Mouse (Mus musculus): ENCODE measurements around the gene Gpbp1. TPM values are rescaled to one million over a fixed set of nuclear protein-coding genes. Genes with fewer than 3 reads are reported as not detected.

The Gpbp1 gene
- polyA plus RNA-seq, 1 experiment, result 188 TPM

DNA sequence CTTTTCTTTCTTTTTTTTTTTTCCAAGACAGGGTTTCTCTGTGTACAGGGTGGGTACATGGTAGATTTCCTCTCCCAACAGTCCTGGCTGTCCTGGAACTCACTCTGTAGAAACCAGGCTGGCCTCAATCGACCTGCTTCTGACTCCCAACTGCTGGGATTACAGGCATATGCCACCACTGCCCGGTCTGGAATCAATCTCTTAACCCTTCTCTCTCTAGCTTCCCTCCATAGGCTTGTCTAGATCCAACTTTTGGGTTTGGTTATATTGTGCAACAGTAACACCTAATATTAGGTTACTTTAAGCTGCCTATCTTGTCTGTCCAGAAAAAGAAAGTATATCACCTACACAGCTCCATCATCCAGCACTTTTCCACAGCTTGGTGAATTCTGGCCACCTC lies 33.1 kb downstream of the Gpbp1 start:
- H3K36me3 ChIP-seq (ENCODE audit: control insufficient read depth, insufficient read depth, low read length, poor library complexity, severe bottlenecking), result peaks cover 24% of the 10 kb centered on the region
- H3K4me3 ChIP-seq (ENCODE audit: low read depth, low read length), result no peak overlapping the region
- H3K4me1 ChIP-seq (ENCODE audit: control insufficient read depth, insufficient read depth, low read length), result no peaks in the 10 kb centered on the region
- H3K9me3 ChIP-seq (replicated peaks; ENCODE audit: control insufficient read depth, insufficient read depth, low read length, poor library complexity, severe bottlenecking), result no peaks in the 10 kb centered on the region
- no peak overlapping the region for H3K27ac ChIP-seq (ENCODE audit: insufficient read depth, low read length)
- TF ChIP-seq EP300 (IDR thresholded peaks at IDR 0.05; ENCODE audit: insufficient read depth, low read depth, low read length) (no peak), POLR2A (IDR thresholded peaks at IDR 0.05; ENCODE audit: insufficient read depth, low read length) (no peak), CTCF (IDR thresholded peaks at IDR 0.05; ENCODE audit: low read depth, low read length) (no peak)
- no peak overlapping the region for H3K9ac ChIP-seq (ENCODE audit: low read depth, poor library complexity, severe bottlenecking)
- no peaks in the 10 kb centered on the region for H3K27me3 ChIP-seq (ENCODE audit: control insufficient read depth, insufficient read depth, low read length, poor library complexity, severe bottlenecking)

DNA sequence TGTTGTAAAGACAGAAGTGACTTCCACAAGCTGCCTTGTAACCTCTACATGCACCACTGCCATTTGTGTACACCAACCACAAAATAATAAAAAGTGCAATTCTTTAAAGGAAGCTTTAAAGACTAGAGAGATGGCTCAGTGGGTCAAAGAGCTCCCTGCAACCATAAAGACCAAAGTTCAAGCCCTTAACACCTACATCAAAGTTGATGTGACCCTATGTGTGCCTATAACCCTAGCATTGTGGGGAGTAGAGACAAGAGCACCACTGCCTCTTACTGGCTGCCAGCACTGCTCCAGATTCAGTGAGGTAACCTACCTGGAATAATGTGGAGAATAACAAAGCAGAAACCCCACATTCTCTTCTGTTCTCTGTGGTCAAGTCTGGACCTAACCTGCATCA lies 45.6 kb downstream of the Gpbp1 start:
- H3K9me3 ChIP-seq (replicated peaks; ENCODE audit: control insufficient read depth, insufficient read depth, low read length, poor library complexity, severe bottlenecking), result no peaks in the 10 kb centered on the region
- H3K4me1 ChIP-seq (ENCODE audit: control insufficient read depth, insufficient read depth, low read length), result no peaks in the 10 kb centered on the region
- H3K4me3 ChIP-seq (ENCODE audit: low read depth, low read length), result no peak overlapping the region
- no peak overlapping the region for H3K27ac ChIP-seq (ENCODE audit: insufficient read depth, low read length)
- H3K27me3 ChIP-seq (ENCODE audit: control insufficient read depth, insufficient read depth, low read length, poor library complexity, severe bottlenecking), result no peaks in the 10 kb centered on the region
- no peak overlapping the region for H3K9ac ChIP-seq (ENCODE audit: low read depth, poor library complexity, severe bottlenecking)
- H3K36me3 ChIP-seq (ENCODE audit: control insufficient read depth, insufficient read depth, low read length, poor library complexity, severe bottlenecking), result peaks cover 23% of the 10 kb centered on the region
- TF ChIP-seq CTCF (IDR thresholded peaks at IDR 0.05; ENCODE audit: low read depth, low read length), result no peak
- no peak for TF ChIP-seq EP300 (IDR thresholded peaks at IDR 0.05; ENCODE audit: insufficient read depth, low read depth, low read length)
- no peak for TF ChIP-seq POLR2A (IDR thresholded peaks at IDR 0.05; ENCODE audit: insufficient read depth, low read length)

DNA sequence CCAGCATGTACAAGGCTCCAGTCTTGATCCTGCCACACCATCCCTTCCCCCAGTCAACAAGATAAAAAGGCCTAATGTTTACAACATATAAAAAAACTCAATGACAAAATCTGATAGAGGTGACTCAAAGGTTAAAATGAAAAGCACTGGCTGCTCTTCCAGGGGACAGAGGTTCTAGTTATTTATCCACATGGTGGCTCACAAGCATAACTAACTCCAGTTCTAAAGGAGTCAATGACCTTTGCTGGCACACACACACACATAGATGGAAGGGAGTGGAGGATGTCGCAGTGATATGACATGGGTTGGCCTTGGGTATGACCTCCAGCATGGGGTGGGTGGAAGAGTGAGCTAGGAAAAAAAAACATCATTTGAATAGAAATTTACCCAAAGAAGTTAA lies 58.7 kb downstream of the Gpbp1 start:
- Histone ChIP-seq H3K4me3 (ENCODE audit: low read depth, low read length) (no peak overlapping the region), H3K27me3 (ENCODE audit: control insufficient read depth, insufficient read depth, low read length, poor library complexity, severe bottlenecking) (no peaks in the 10 kb centered on the region), H3K27ac (ENCODE audit: insufficient read depth, low read length) (peak overlapping the region; percentile 28; the same call in 1 of the 2 replicates), H3K36me3 (ENCODE audit: control insufficient read depth, insufficient read depth, low read length, poor library complexity, severe bottlenecking) (peaks cover 39% of the 10 kb centered on the region), H3K4me1 (ENCODE audit: control insufficient read depth, insufficient read depth, low read length) (peaks cover 2% of the 10 kb centered on the region), H3K9ac (ENCODE audit: low read depth, poor library complexity, severe bottlenecking) (no peak overlapping the region), H3K9me3 (replicated peaks; ENCODE audit: control insufficient read depth, insufficient read depth, low read length, poor library complexity, severe bottlenecking) (no peaks in the 10 kb centered on the region)
- TF ChIP-seq EP300 (IDR thresholded peaks at IDR 0.05; ENCODE audit: insufficient read depth, low read depth, low read length) (no peak), CTCF (IDR thresholded peaks at IDR 0.05; ENCODE audit: low read depth, low read length) (no peak), POLR2A (IDR thresholded peaks at IDR 0.05; ENCODE audit: insufficient read depth, low read length) (no peak)

DNA sequence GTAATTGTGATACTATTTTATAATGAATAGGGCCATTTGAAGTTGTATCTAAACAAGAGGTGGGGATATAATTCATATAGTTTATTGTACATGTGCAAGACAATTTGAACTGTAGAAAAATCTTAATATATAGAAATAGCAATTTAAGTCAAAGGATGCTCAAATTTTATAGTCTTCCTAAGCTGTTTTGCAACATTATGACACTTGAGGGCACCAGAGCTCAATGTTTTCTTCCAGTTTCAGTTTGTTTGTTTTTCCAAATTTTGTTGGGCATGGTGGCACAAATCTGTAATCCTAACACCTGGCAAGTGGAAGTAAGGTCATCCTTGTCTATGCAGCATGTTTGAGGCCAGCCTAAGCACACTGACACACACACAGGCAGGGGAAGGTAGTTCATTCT lies 68.6 kb downstream of the Gpbp1 start:
- H3K9me3 ChIP-seq (replicated peaks; ENCODE audit: control insufficient read depth, insufficient read depth, low read length, poor library complexity, severe bottlenecking), result no peaks in the 10 kb centered on the region
- H3K4me1 ChIP-seq (ENCODE audit: control insufficient read depth, insufficient read depth, low read length), result peaks cover 2% of the 10 kb centered on the region
- no peaks in the 10 kb centered on the region for H3K27me3 ChIP-seq (ENCODE audit: control insufficient read depth, insufficient read depth, low read length, poor library complexity, severe bottlenecking)
- no peak overlapping the region for H3K9ac ChIP-seq (ENCODE audit: low read depth, poor library complexity, severe bottlenecking)
- H3K36me3 ChIP-seq (ENCODE audit: control insufficient read depth, insufficient read depth, low read length, poor library complexity, severe bottlenecking), result peaks cover 8% of the 10 kb centered on the region
- H3K4me3 ChIP-seq (ENCODE audit: low read depth, low read length), result no peak overlapping the region
- TF ChIP-seq POLR2A (IDR thresholded peaks at IDR 0.05; ENCODE audit: insufficient read depth, low read length) (no peak), EP300 (IDR thresholded peaks at IDR 0.05; ENCODE audit: insufficient read depth, low read depth, low read length) (no peak), CTCF (IDR thresholded peaks at IDR 0.05; ENCODE audit: low read depth, low read length) (no peak)
- H3K27ac ChIP-seq (ENCODE audit: insufficient read depth, low read length), result no peak overlapping the region

DNA sequence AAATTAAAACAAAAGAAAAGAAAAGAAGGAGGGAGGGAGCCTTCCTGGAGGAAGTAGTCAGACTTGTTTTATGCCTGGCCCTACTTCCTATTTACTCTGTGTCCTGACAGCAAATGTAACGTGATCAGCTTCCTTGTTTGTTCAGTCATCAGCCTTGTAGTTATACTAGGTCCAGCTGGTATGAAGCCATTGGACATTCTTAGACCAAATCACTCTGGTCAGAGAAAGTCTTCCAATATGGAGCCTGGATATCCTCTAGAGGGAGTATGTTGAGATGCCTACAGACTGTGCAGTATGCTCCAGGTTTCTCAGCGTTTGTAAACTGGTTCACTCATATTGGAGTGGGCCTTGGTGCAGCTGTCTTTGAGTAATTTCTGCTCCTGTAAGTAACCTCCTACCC lies 71.8 kb downstream of the Gpbp1 start:
- no peak overlapping the region for H3K4me3 ChIP-seq (ENCODE audit: low read depth, low read length)
- no peaks in the 10 kb centered on the region for H3K9me3 ChIP-seq (replicated peaks; ENCODE audit: control insufficient read depth, insufficient read depth, low read length, poor library complexity, severe bottlenecking)
- no peak overlapping the region for H3K9ac ChIP-seq (ENCODE audit: low read depth, poor library complexity, severe bottlenecking)
- peaks cover 2% of the 10 kb centered on the region; the same call in 1 of the 2 replicates for H3K36me3 ChIP-seq (ENCODE audit: control insufficient read depth, insufficient read depth, low read length, poor library complexity, severe bottlenecking)
- no peaks in the 10 kb centered on the region for H3K27me3 ChIP-seq (ENCODE audit: control insufficient read depth, insufficient read depth, low read length, poor library complexity, severe bottlenecking)
- H3K27ac ChIP-seq (ENCODE audit: insufficient read depth, low read length), result no peak overlapping the region
- peaks cover 2% of the 10 kb centered on the region for H3K4me1 ChIP-seq (ENCODE audit: control insufficient read depth, insufficient read depth, low read length)
- TF ChIP-seq EP300 (IDR thresholded peaks at IDR 0.05; ENCODE audit: insufficient read depth, low read depth, low read length) (no peak), CTCF (IDR thresholded peaks at IDR 0.05; ENCODE audit: low read depth, low read length) (no peak), POLR2A (IDR thresholded peaks at IDR 0.05; ENCODE audit: insufficient read depth, low read length) (no peak)

DNA sequence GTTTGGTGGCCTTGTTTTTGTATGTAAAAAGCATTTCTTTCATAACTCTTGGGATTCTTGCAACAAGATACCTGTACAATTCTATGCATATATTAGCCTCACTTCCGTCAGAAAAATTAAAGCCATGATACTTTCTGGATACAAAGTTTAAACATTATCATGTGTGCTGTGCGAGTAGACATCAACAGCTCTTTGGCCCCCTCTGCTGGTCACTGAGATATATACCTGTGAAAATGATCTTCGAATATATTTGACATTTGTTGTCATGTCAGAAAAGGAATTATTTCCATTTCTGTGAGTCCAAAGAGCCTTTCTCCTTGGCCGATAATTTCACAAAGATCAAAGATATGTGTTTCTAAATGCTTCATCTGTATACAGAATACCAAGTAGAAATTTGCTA lies 76.8 kb downstream of the Gpbp1 start:
- Histone ChIP-seq H3K27ac (ENCODE audit: insufficient read depth, low read length) (no peak overlapping the region), H3K4me3 (ENCODE audit: low read depth, low read length) (no peak overlapping the region), H3K4me1 (ENCODE audit: control insufficient read depth, insufficient read depth, low read length) (no peaks in the 10 kb centered on the region), H3K27me3 (ENCODE audit: control insufficient read depth, insufficient read depth, low read length, poor library complexity, severe bottlenecking) (no peaks in the 10 kb centered on the region), H3K9me3 (replicated peaks; ENCODE audit: control insufficient read depth, insufficient read depth, low read length, poor library complexity, severe bottlenecking) (no peaks in the 10 kb centered on the region), H3K9ac (ENCODE audit: low read depth, poor library complexity, severe bottlenecking) (no peak overlapping the region), H3K36me3 (ENCODE audit: control insufficient read depth, insufficient read depth, low read length, poor library complexity, severe bottlenecking) (no peaks in the 10 kb centered on the region)
- TF ChIP-seq CTCF (IDR thresholded peaks at IDR 0.05; ENCODE audit: low read depth, low read length), result no peak
- no peak for TF ChIP-seq POLR2A (IDR thresholded peaks at IDR 0.05; ENCODE audit: insufficient read depth, low read length)
- no peak for TF ChIP-seq EP300 (IDR thresholded peaks at IDR 0.05; ENCODE audit: insufficient read depth, low read depth, low read length)

Measured in ES-Bruce4 (cell line).